Mouse (Mus musculus): ENCODE measurements at regions not wholly inside any gene's neighbourhood (a gene's known extent, or its start where the extent isn't known, plus 50 kb on each side); places are given as distances from the start of the nearest gene placed in this dataset.

DNA sequence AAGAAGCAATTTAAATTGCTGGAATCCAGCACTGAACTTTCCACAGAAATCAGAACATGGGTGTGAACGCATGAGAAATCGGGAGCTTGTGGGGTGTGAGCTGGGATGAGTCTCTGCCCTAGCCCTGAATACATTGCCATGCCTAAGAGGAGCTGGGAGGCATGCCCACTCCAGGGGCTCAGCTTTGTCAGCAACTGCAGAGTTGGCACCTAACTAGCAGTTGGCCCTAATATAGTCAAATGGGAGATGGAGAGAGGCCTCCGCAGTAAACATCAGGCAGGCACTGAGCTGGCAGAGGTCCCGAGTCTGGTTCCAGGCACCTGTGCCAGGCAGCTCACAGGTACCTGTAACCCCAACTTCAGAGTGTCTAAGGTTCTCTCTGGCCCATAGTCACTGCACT is 260.1 kb upstream of the Cdh4 start:
- no peak for TF ChIP-seq CTCF (IDR thresholded peaks at IDR 0.05; ENCODE audit: low read depth)
- TF ChIP-seq EP300 (optimal IDR thresholded peaks at IDR 0.05) = no peak
